Comparison of ENCODE assay signal across 23 mouse cellular contexts in genomic region chr8:91207676-91208075, GRCm38 (mm10).
"Had no signal": no experiment of that assay in that cellular context is flagged by ENCODE, and none has a peak within 500 bp of the region (broad histone marks: within the 10 kb centered on the region; RNA-seq: fewer than 3 reads in every experiment).

No protein-coding gene starts in this region.

- H3K27ac ChIP-seq: liver, embryonic 13.5 days; liver, embryonic 15.5 days; midbrain, embryonic 10.5 days; midbrain, embryonic 13.5 days; neural tube, embryonic 13.5 days; neural tube, embryonic 15.5 days had no signal

- ATAC-seq: liver, postnatal 0 days; lung, postnatal 0 days; midbrain, embryonic 13.5 days; midbrain, embryonic 16.5 days had no signal

- H3K9me3 ChIP-seq: liver, embryonic 13.5 days; liver, embryonic 15.5 days; lung, embryonic 15.5 days; midbrain, embryonic 10.5 days; midbrain, embryonic 13.5 days; neural tube, embryonic 13.5 days; neural tube, embryonic 15.5 days had no signal

- H3K4me3 ChIP-seq: liver, embryonic 13.5 days; liver, embryonic 15.5 days; lung, embryonic 15.5 days; megakaryocyte, embryonic 14.5 days; midbrain, embryonic 10.5 days; midbrain, embryonic 13.5 days; myocyte; neural tube, embryonic 13.5 days; neural tube, embryonic 15.5 days had no signal

- H3K9ac ChIP-seq: liver, embryonic 13.5 days; liver, embryonic 15.5 days; liver, postnatal 0 days; lung, embryonic 15.5 days; midbrain, embryonic 13.5 days; neural tube, embryonic 13.5 days; neural tube, embryonic 15.5 days had no signal

- H3K4me1 ChIP-seq: liver, embryonic 15.5 days; lung, embryonic 15.5 days; megakaryocyte, embryonic 14.5 days; midbrain, embryonic 13.5 days; neural tube, embryonic 13.5 days; neural tube, embryonic 15.5 days had no signal

- H3K27me3 ChIP-seq: liver, embryonic 13.5 days; liver, embryonic 15.5 days; lung, embryonic 15.5 days; megakaryocyte, embryonic 14.5 days; midbrain, embryonic 13.5 days; neural tube, embryonic 13.5 days had no signal

- H3K36me3 ChIP-seq: liver, embryonic 13.5 days; liver, embryonic 15.5 days; lung, embryonic 15.5 days; midbrain, embryonic 10.5 days; midbrain, embryonic 13.5 days; neural tube, embryonic 13.5 days; neural tube, embryonic 15.5 days had no signal

- DNase-seq: liver, embryonic 13.5 days; liver, postnatal 0 days; lung, adult 2 months; lung, postnatal 14 days; lung, postnatal 36 days; retina, postnatal 1 day; right cerebral cortex, adult 18-20 months; right cerebral cortex, postnatal 25 days; right cerebral cortex, postnatal 4 days; spleen, adult 18-20 months; thymus, adult 18-20 months; thymus, postnatal 14 days; thymus, postnatal 36 days had no signal
